Mouse (Mus musculus) brown adipose tissue, adult 24 weeks (tissue): ENCODE measurements around the gene Timm8b. TPM values are rescaled to one million over a fixed set of nuclear protein-coding genes. Genes with fewer than 3 reads are reported as not detected.
A peak's percentile ranks its signal among the peaks of the same experiment; 100 is the strongest.
"Not testable (repeated sequence)": the region's sequence is repeated elsewhere in the genome, so short reads cannot be mapped to it uniquely, and the experiment has no call there.

Experiments used
- H3K27ac ChIP-seq: fragments of 200-500 bp; replicated peaks from 2 replicates; pipeline ENCODE4 v1.5.1; 2012; ENCODE audit warnings: low read depth, mild to moderate bottlenecking, low read length
- H3K4me1 ChIP-seq: fragments of 200-500 bp; 2 replicates; pipeline ENCODE4 v1.6.1; 2012; ENCODE audit warnings: low read length, mixed read lengths; ENCODE audit not compliant: control insufficient read depth, insufficient read depth, insufficient read length
- H3K4me3 ChIP-seq: fragments of 200-500 bp; 2 replicates; pipeline ENCODE4 v1.5.1; 2012; ENCODE audit warnings: low read depth, mild to moderate bottlenecking, low read length, moderate library complexity; ENCODE audit not compliant: insufficient read depth
- polyA plus RNA-seq: library from polyadenylated mRNA; stranded (reverse); fragments of >200 nt; gene quantifications from 2 replicates; pipeline ENCODE4 v1.2.4, GENCODE M21; 2012; ENCODE audit not compliant: missing spikeins, insufficient read depth, insufficient read length

The Timm8b gene
- polyA plus RNA-seq, 1 experiment: 454 TPM

DNA sequence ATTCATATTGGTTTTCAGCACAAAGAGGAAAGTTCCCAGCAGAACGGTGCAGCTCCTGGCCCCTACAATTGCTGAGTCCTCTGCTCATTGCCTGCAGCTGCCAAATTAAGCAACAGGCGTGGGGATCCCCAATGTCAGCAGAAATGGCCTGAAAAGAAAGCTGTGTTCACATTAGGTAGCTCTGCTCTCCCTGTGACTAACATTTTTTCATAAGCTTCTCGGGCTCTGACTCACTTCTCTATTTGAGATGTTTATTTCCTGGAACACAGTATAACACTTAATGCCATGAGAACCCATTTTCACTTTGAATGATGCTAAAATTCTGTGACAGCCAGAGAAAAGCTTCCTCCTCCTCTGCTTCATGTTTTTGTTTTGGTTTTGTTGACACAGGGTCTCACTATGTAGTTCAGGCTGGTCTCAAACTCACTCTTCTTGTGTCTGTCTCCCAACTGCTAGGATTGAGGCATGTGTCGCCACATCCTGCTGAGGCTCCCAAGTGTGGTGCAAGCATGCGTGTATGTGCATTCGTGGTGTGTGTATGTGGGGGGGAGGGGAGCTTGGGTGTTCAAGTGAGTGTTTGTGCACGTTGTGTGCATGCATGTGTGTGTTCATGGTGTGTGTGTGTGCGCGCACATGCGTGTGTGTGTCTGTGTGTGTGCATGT is 12.7 kb upstream of the Timm8b start:
- H3K27ac ChIP-seq: no peak overlapping the region; the same call in 1 of the 2 replicates
- no peaks in the 10 kb centered on the region for H3K4me1 ChIP-seq
- H3K4me3 ChIP-seq: no peak overlapping the region

DNA sequence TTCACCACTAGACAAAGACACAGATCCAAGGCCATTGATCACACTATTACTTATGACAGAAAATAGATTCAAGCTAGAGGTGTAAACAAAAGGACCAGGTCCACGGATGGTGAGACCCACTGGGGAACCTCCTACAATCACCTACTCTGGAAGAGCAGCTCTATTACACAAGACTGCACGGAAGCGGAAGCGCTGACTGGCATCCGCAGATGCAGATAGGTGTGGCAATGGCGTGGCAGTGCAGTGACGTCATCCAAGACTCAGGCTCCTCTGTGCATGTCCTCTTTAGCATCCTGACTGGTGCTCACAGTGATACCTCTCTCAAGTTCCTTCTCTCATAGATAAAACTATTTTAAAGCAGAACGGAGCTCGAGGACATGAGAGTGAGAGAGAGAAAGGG is 10.8 kb upstream of the Timm8b start:
- H3K4me1 ChIP-seq: no peaks in the 10 kb centered on the region
- no peak overlapping the region for H3K4me3 ChIP-seq
- no peak overlapping the region for H3K27ac ChIP-seq

DNA sequence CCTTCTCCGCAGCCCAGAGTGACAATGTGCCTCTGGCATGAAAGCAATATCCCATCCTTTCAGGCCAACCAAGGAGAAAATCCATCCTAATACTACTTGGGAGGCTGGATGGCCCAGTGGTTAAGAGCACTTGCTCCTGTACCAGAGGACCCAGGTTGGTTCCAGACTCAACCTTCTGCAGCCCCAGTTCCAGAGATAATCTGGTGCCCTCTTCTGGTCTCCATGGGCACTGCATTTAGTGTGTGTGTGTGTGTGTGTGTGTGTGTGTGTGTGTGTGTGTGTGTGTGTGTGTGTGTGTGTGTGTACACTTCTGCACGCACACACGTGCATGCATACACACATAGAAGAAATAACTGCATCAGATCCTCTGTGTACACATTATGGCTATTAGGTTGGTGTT is 10.2 kb upstream of the Timm8b start:
- H3K27ac ChIP-seq: no peak overlapping the region
- H3K4me3 ChIP-seq: no peak overlapping the region
- no peaks in the 10 kb centered on the region for H3K4me1 ChIP-seq

DNA sequence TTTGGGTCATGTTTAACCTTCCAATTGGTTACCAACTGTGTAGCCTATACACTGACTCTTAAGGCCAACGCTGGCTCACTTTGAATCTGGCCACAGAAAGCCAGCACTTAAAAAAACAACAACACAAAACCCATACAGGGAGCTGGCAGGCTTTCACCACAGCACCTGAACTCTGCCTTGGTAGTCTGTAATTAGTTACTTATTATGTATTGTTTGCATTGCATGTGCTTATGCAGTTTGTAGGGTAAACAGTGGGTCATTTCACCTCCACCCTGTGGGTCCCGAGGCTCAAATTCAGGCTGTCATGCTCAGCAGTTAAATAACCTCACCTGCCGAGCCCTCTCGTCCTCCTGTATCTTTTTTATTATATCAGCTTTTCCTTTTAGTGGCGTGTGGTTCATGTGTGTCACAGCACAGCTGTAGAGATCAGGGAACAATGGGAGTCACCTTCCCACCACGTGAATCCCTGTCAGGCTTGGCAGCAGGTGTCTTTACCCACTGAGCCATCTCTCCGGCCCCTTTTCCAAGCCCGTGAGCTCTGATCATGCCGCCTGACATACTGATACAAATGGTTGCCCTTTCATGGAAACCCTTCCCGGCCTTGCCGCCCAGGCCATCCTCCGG is 8.8 kb upstream of the Timm8b start:
- H3K4me3 ChIP-seq: no peak overlapping the region
- no peaks in the 10 kb centered on the region for H3K4me1 ChIP-seq
- H3K27ac ChIP-seq: no peak overlapping the region

DNA sequence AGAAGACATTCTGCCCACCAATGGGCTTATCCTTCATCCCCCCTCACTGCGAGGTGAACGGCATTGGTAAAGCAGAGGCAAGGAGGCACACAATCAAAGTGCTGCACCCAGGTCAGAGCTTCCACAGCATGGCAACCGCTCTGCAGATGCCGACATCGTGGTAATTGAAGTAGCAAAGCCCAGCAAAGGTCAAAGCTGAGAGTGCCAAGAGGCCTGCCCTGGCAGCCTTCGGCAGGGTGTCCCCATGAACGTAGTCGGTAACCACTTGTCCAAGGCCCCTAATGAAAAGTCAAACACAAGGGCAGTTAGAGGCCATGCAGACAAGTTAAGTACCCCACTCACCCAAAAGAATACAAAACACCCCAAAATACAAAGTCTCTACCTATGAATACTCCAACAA is 6.7 kb upstream of the Timm8b start:
- Histone ChIP-seq H3K27ac (no peak overlapping the region), H3K4me3 (no peak overlapping the region), H3K4me1 (no peaks in the 10 kb centered on the region)

DNA sequence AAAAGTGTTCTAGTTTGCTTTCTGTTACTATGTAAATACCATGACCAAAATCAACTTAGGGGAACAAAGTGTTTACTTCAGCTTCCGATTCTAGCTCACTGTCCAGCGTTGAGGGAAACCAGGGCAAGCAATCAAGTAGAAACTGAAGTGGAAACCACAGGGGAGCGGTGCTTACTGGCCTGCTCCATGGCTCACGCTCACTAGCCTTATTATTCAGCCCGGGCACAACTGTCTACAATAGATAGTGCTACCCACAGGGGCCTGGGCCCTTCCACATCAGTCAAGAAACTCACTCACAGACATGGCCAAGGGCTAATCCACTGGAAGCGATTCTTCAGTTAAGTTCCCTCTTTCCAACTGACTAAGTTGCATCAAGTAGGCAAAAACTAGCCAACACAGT is 2.2 kb upstream of the Timm8b start:
- no peaks in the 10 kb centered on the region for H3K4me1 ChIP-seq
- H3K4me3 ChIP-seq: peak overlapping the region; percentile 48
- no peak overlapping the region for H3K27ac ChIP-seq

DNA sequence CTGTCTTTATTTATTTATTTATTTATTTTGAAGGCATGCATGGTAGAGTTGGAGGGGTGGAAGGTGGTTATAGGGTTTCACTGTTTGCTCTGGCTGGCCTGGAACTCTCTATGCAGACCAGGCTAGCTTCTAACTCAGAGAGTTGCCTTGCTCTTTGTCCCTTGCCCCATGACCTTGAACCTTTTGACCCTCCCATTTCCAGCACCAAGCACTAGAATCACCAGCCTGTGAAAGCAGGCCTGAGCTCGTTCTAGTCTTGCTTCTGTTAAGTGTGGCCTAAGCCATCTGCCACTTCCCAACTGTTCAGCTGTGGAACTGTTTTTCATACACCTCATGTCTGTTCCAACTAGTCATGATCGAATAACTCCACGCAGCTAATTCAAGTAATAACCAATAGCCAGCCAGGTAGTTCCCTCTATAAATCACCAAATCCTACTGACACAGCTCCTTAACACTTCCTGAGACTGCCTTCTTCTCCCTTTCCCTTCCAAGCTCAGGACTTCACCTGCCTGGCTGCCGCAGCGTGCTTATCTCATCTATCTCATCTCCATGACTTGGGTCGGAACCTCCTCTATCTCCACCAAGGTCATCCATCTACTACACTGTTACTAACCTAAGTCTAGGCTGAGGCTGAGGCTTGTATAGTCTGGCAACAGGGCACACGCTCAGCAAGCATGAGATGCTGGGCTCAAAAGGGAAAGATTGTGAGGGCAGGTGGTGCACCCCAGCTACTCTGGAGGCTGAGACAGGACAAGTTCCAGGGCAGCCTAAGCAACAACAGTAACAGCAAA is 1.5 kb upstream of the Timm8b start:
- Histone ChIP-seq H3K4me3 (peak overlapping the region; percentile 83), H3K27ac (peak overlapping the region; percentile 95), H3K4me1 (no peaks in the 10 kb centered on the region)

DNA sequence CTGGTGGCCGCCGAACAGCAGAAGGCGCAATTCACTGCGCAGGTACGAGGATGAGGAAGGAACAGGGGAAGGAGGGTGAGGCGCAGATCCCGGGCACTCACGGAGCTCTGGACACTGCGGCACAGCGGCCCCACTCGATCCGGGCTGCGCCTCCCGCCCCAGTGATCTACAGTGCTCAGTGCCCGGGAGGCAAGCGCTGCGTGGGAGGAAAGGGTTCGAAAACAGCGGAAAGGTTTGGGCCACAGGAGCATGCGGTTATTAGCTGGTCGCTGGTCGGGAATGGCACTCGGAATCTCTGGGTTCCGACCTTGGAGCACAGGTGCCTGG is 251 bp downstream of the Timm8b start:
- H3K4me1 ChIP-seq: no peaks in the 10 kb centered on the region

DNA sequence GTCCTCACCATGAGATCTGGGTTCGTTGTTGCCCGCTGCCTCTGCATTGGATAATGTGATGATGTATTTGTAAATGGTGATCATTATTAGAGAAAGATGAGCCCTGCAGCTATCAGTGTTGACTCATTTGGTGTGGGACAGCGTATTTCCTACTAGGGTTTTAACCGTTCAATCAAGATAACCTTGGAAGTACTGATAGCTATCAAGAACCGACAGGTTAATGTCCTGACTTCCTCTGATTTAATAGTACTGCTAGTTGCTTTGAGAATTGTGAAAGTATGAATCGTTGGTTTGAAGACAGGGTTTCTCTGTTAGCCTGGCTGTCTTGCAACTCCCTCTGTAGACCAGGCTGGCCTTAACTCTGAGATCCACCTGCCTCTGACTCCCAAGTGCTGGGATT is 628 bp downstream of the Timm8b start:
- Histone ChIP-seq H3K27ac (peak overlapping the region; percentile 51), H3K4me1 (no peaks in the 10 kb centered on the region), H3K4me3 (peak overlapping the region; percentile 83)

More for the DNA sequence above, 251 bp downstream of the Timm8b start:
- Histone ChIP-seq H3K27ac (peak overlapping the region; percentile 51), H3K4me3 (peak overlapping the region; percentile 83)

DNA sequence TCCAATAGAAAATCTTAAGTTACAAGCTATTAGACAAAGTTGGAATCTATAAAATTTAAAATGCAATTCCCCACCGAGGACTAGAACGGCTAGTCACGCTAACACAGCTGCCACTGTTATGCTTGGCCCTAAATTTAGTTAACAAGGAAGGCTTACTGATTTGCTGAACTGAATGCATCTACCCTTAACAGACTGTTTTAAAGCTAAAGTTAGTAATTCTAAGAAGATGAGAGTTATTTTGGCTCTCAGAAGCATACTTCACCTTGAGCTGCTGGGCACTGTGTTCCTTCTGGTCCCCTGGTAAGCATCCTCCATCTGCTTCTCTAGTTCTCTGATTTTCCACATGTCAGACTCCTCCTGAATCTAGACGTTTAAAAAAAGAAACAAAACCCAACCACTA is 8.4 kb downstream of the Timm8b start:
- H3K27ac ChIP-seq: no peak overlapping the region
- peaks cover 2% of the 10 kb centered on the region for H3K4me1 ChIP-seq
- H3K4me3 ChIP-seq: no peak overlapping the region

DNA sequence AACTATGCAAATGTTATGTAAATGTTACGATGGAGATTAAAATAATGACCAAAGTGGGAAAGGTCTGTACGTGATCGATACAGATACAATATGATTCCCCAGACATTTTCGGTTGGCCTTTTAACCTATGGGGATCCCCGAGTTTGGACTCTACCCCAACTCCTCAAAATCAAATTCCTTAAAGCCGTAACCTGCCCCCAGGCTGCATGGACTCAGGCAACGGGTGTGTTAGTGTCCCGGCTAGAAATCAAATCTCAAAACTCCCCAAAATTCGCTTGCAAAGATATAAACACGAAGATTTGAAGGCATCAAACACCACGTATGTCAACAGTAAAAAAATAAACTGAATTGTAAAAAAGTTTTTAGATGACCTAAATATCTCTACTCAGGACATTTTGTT is 12.5 kb downstream of the Timm8b start:
- peak overlapping the region; percentile 86 for H3K4me3 ChIP-seq
- no peak overlapping the region for H3K27ac ChIP-seq
- peaks cover 2% of the 10 kb centered on the region for H3K4me1 ChIP-seq

DNA sequence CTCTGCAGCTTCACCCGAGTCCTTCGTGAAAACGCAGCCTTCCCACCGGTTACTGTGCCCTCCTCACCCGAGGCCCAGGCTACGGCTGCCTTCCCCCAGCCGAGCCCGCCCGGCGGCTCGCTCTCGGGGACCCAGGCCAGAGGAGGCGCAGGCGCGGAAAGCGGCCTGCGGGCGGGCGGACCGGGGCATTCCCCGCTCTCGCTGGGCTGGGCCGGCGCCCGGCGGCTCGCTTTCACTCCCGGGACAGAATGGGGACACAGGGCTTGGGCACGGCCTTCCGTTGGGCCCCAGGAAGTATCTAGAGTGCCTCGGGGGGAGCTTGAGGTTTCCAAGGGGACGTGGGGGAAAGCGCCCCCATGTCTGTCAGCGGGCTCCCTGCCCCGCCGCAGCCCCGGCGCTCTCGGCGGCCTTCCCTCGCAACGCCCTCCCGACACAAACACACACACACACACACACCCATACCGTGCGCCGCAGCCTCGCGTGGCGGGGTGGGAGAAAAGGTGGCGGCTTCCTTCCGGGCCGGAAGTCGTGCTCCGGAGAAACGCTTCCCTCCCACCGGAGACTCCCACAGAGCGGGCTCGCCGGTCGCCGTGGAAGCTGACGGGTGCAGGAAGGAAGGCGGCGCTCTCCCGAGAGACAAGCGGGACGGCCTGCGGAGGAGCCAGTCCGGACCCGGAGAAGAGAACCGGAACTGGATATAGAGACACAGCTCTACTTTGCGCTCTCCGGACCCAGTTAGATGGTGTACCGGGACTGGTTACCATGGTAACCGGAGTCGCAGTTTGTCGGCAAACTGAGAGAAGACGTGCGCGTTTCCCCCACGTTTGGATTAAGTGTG is 13.3 kb downstream of the Timm8b start, which contains the start of the genes Pih1d2 and Nkapd1:
Gene Pih1d2 (plus strand): TSS at position 556 of the 838 bp plus-strand sequence.
Gene Nkapd1 (minus strand): TSS at position 699 of the 838 bp plus-strand sequence.
- peaks cover 2% of the 10 kb centered on the region for H3K4me1 ChIP-seq
- H3K27ac ChIP-seq: peak within 1 kb of the TSS; percentile 85
- H3K4me3 ChIP-seq: peak within 1 kb of the TSS; percentile 86

DNA sequence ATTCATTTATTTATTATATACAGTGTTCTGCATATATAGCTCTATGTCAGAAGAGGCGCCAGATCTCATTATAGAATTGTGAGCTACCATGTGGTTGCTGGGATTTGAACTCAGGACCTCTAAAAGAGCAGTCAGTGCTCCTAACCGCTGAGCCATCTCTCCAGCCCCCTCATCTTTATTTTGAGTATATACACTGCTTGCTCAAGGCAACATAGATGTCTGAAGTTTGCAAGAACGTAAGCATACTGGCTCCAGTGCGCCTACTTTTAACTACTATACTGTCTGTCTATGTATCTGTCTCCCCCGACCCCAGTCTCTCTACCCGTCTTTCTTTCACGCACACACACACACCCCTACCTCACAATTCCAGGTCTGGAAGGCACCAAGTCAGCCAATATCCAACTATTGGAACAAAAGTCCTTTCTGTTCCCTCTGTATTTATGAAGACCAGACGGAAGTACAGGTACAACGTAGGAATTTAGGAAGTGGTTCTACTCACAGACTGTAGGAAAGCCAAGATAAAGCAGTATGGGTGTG is 14.2 kb downstream of the Timm8b start:
- H3K4me3 ChIP-seq: no peak overlapping the region
- no peak overlapping the region for H3K27ac ChIP-seq
- H3K4me1 ChIP-seq: peaks cover 2% of the 10 kb centered on the region

DNA sequence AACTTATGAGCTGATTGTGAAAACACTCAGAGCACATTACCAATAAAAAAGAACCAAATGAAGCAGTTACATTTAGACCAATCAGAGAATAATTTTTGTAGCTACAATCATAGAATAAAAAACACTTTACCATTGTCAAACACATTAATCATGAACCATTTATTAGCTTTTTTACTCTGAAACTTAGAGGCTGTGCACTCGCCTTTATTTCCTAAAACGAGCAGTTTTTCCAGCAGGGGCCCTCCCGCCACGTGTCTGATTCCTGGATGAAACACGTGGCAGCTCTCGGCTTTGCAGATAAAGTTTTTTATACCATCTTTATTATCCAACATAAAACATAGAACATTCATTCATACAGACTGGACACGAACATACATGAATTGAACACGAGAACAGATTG is 27.2 kb downstream of the Timm8b start:
- not testable (repeated sequence) for H3K27ac ChIP-seq, H3K4me3 ChIP-seq, H3K4me1 ChIP-seq
